Mouse (Mus musculus) thymus, adult 2 months (tissue): ENCODE measurements around the gene Zfp110. TPM values are rescaled to one million over a fixed set of nuclear protein-coding genes. Genes with fewer than 3 reads are reported as not detected.

Source experiments
- DNase-seq: peaks from one replicate; pipeline ENCODE4 v3.0.0; 2021
- H3K27ac ChIP-seq: fragments of 200-500 bp; 2 replicates; pipeline ENCODE4 v1.5.1; 2012; ENCODE audit warnings: low read length, control low read depth; ENCODE audit not compliant: control insufficient read depth, insufficient read depth
- H3K27me3 ChIP-seq: fragments of 200-500 bp; 2 replicates; pipeline ENCODE4 v1.6.1; 2012; ENCODE audit warnings: mild to moderate bottlenecking, low read length, moderate library complexity, mixed read lengths; ENCODE audit not compliant: control insufficient read depth, insufficient read depth
- H3K36me3 ChIP-seq: fragments of 200-500 bp; 2 replicates; pipeline ENCODE4 v1.6.1; 2012; ENCODE audit warnings: mild to moderate bottlenecking, low read length, moderate library complexity; ENCODE audit not compliant: control insufficient read depth, insufficient read depth
- H3K4me1 ChIP-seq: fragments of 200-500 bp; replicated peaks from 2 replicates; pipeline ENCODE4 v1.6.1; 2012; ENCODE audit warnings: low read length; ENCODE audit not compliant: control insufficient read depth, insufficient read depth
- H3K4me3 ChIP-seq: fragments of 200-500 bp; 2 replicates; pipeline ENCODE4 v1.5.1; 2012; ENCODE audit warnings: mild to moderate bottlenecking, low read length, control low read depth, moderate library complexity; ENCODE audit not compliant: control insufficient read depth, insufficient read depth
- CTCF ChIP-seq: fragments of 200-500 bp; IDR thresholded peaks from 2 replicates; pipeline ENCODE4 v1.5.1; 2012; ENCODE audit warnings: mild to moderate bottlenecking, control low read depth, low read length, moderate library complexity, borderline replicate concordance; ENCODE audit not compliant: control insufficient read depth, poor library complexity, insufficient read depth; ENCODE audit errors: extremely low read depth
- POLR2A ChIP-seq: fragments of 200-500 bp; IDR thresholded peaks from 2 replicates; pipeline ENCODE4 v1.6.1; 2012; ENCODE audit warnings: mild to moderate bottlenecking, low read length, control low read depth, moderate library complexity; ENCODE audit not compliant: control insufficient read depth, poor library complexity, insufficient read depth; ENCODE audit errors: extremely low read depth
- WGBS: fragments of 180-500 bp; shearing (Covaris S2); methylation state at CpG from one replicate; pipeline ENCODE4 v1.1.7; 2018; 5-methylcytosine and 5-hydroxymethylcytosine counted together
- polyA plus RNA-seq: library from polyadenylated mRNA; depleted of rRNA; stranded (reverse); fragments of >200 nt; gene quantifications from 2 replicates; pipeline ENCODE4 v1.2.3, GENCODE M21; 2012

The Zfp110 gene
- polyA plus RNA-seq, 1 experiment: 17.6 TPM

- WGBS: 6% methylated on average over 31 of the region's 31 CpGs
- peaks cover 9% of the 10 kb centered on the region for H3K4me1 ChIP-seq
- no peak for TF ChIP-seq POLR2A
- no peak for TF ChIP-seq CTCF
- peak; percentile 70 for DNase-seq
- peak within 1 kb of the TSS; percentile 50 for H3K4me3 ChIP-seq
- no peaks in the 10 kb centered on the region for H3K27me3 ChIP-seq
- peaks cover 5% of the 10 kb centered on the region; the same call in 1 of the 2 replicates for H3K36me3 ChIP-seq
- peak within 1 kb of the TSS; percentile 51 for H3K27ac ChIP-seq
Observed at GRCm38 (mm10) chr7:12802866-12803726, 31.5 kb upstream of the Zfp110 start, which contains the start of gene Zscan18. Gene Zscan18, minus strand, starts transcription at chr7:12803635.

- H3K27ac ChIP-seq: peak overlapping the region; percentile 51
- TF ChIP-seq CTCF (no peak), POLR2A (no peak)
- H3K4me1 ChIP-seq: peaks cover 9% of the 10 kb centered on the region
- peak overlapping the region; percentile 50 for H3K4me3 ChIP-seq
- no peak for DNase-seq
- no peaks in the 10 kb centered on the region for H3K27me3 ChIP-seq
- WGBS: 1% methylated on average over 16 of the region's 16 CpGs
- peaks cover 5% of the 10 kb centered on the region; the same call in 1 of the 2 replicates for H3K36me3 ChIP-seq
Observed at GRCm38 (mm10) chr7:12803727-12804071, 30.9 kb upstream of the Zfp110 start.

DNA sequence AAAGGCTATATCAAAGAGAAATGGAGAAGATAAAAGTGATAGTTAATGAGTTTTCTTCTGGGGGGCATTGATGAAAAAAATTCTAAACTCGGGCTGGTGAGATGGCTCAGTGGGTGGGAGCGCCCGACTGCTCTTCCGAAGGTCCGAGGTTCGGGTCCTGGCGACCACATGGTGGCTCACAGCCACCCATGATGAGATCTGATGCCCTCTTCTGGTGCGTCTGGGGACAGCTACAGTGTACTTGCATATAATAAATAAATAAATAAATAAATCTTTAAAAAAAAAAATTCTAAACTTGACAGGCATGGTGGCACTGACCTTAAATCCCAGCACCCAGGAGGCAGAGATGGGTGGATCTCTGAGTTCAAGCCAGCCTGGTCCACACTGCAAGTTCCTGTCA is 19.0 kb upstream of the Zfp110 start:
- no peak for DNase-seq
- H3K27me3 ChIP-seq: no peaks in the 10 kb centered on the region
- WGBS: 96% methylated on average over 8 of the region's 8 CpGs
- H3K27ac ChIP-seq: no peak overlapping the region
- peaks cover 10% of the 10 kb centered on the region for H3K36me3 ChIP-seq
- H3K4me1 ChIP-seq: no peaks in the 10 kb centered on the region
- no peak overlapping the region for H3K4me3 ChIP-seq
- TF ChIP-seq CTCF (no peak), POLR2A (no peak)

- no peaks in the 10 kb centered on the region for H3K36me3 ChIP-seq
- H3K27me3 ChIP-seq: no peaks in the 10 kb centered on the region
- peak; percentile 93 for DNase-seq
- TF ChIP-seq POLR2A (peak; percentile 87), CTCF (0 out of 2 replicates have a peak, but pooled peaks have one; percentile 61)
- peak within 1 kb of the TSS; percentile 89 for H3K4me3 ChIP-seq
- under 1% methylated on average over 40 of the region's 40 CpGs for WGBS
- no peak within 1 kb of the TSS for H3K27ac ChIP-seq
- no peaks in the 10 kb centered on the region for H3K4me1 ChIP-seq
Observed at GRCm38 (mm10) chr7:12818521-12819295, 15.9 kb upstream of the Zfp110 start, which contains the start of gene Zfp329. Gene Zfp329, minus strand, starts transcription at chr7:12818858.

GRCm38 (mm10) chr7:12835193-12835671 is 671 bp downstream of the Zfp110 start:
- DNase-seq: no peak

GRCm38 (mm10) chr7:12835779-12836178 is 1.2 kb downstream of the Zfp110 start:
- no peak overlapping the region for H3K27ac ChIP-seq
- WGBS: 98% methylated on average over 4 of the region's 4 CpGs
- H3K4me1 ChIP-seq: peaks cover 6% of the 10 kb centered on the region
- TF ChIP-seq POLR2A (no peak), CTCF (no peak)
- H3K27me3 ChIP-seq: no peaks in the 10 kb centered on the region
- H3K36me3 ChIP-seq: peaks cover 29% of the 10 kb centered on the region
- peak overlapping the region; percentile 82; the same call in 1 of the 2 replicates for H3K4me3 ChIP-seq
- no peak for DNase-seq

More at GRCm38 (mm10) chr7:12835193-12835671, 671 bp downstream of the Zfp110 start:
- whole genome bisulfite sequencing: 47% methylated on average over 13 of the region's 13 CpGs
- H3K36me3 ChIP-seq: peaks cover 23% of the 10 kb centered on the region
- peak overlapping the region; percentile 66 for H3K27ac ChIP-seq
- TF ChIP-seq POLR2A (no peak), CTCF (no peak)
- peak overlapping the region; percentile 82 for H3K4me3 ChIP-seq
- H3K4me1 ChIP-seq: peaks cover 6% of the 10 kb centered on the region
- no peaks in the 10 kb centered on the region for H3K27me3 ChIP-seq
